Mouse (Mus musculus): ENCODE measurements around the gene Hao2. TPM values are rescaled to one million over a fixed set of nuclear protein-coding genes. Genes with fewer than 3 reads are reported as not detected.

Hao2 gene
- polyA plus RNA-seq, 1 experiment from 2014 or later = not detected

GRCm38 (mm10) chr3:98855160-98855559 is 37.9 kb downstream of the Hao2 start:
- Histone ChIP-seq H3K4me3 (no peak overlapping the region), H3K4me1 (no peaks in the 10 kb centered on the region), H3K27me3 (no peaks in the 10 kb centered on the region), H3K9me3 (no peaks in the 10 kb centered on the region), H3K27ac (replicated peaks) (no peak overlapping the region), H3K4me2 (replicated peaks) (no peak overlapping the region), H3K9ac (replicated peaks) (no peak overlapping the region), H3K36me3 (no peaks in the 10 kb centered on the region)
- ATAC-seq (replicated peaks) = no peak
- WGBS = 89% methylated on average over 3 of the region's 3 CpGs

GRCm38 (mm10) chr3:98853685-98854084 is 39.4 kb downstream of the Hao2 start:
- Histone ChIP-seq H3K4me1 (no peaks in the 10 kb centered on the region), H3K4me3 (no peak overlapping the region), H3K27ac (replicated peaks) (no peak overlapping the region), H3K4me2 (replicated peaks) (no peak overlapping the region), H3K27me3 (no peaks in the 10 kb centered on the region), H3K9me3 (no peaks in the 10 kb centered on the region), H3K9ac (replicated peaks) (no peak overlapping the region), H3K36me3 (no peaks in the 10 kb centered on the region)
- WGBS = 41% methylated on average over 1 of the region's 1 CpGs
- ATAC-seq (replicated peaks) = no peak

GRCm38 (mm10) chr3:98853051-98853450 is 40.0 kb downstream of the Hao2 start:
- WGBS = 99% methylated on average over 3 of the region's 3 CpGs
- no peak overlapping the region for H3K4me3 ChIP-seq

GRCm38 (mm10) chr3:98852631-98853030 is 40.4 kb downstream of the Hao2 start:
- no peaks in the 10 kb centered on the region for H3K9me3 ChIP-seq
- no peak for ATAC-seq (replicated peaks)
- 87% methylated on average over 6 of the region's 6 CpGs for WGBS
- no peak overlapping the region for H3K27ac ChIP-seq (replicated peaks)
- H3K27me3 ChIP-seq = no peaks in the 10 kb centered on the region
- H3K4me3 ChIP-seq = no peak overlapping the region
- H3K36me3 ChIP-seq = no peaks in the 10 kb centered on the region
- H3K4me2 ChIP-seq (replicated peaks) = no peak overlapping the region
- no peaks in the 10 kb centered on the region for H3K4me1 ChIP-seq
- H3K9ac ChIP-seq (replicated peaks) = no peak overlapping the region

More at GRCm38 (mm10) chr3:98853051-98853450, 40.0 kb downstream of the Hao2 start:
- Histone ChIP-seq H3K4me1 (no peaks in the 10 kb centered on the region), H3K27me3 (no peaks in the 10 kb centered on the region), H3K36me3 (no peaks in the 10 kb centered on the region), H3K9me3 (no peaks in the 10 kb centered on the region), H3K27ac (replicated peaks) (no peak overlapping the region), H3K9ac (replicated peaks) (no peak overlapping the region), H3K4me2 (replicated peaks) (no peak overlapping the region)
- no peak for ATAC-seq (replicated peaks)

- Histone ChIP-seq H3K4me2 (replicated peaks) (no peak overlapping the region), H3K27me3 (no peaks in the 10 kb centered on the region), H3K36me3 (no peaks in the 10 kb centered on the region), H3K9ac (replicated peaks) (no peak overlapping the region), H3K27ac (replicated peaks) (no peak overlapping the region), H3K4me3 (no peak overlapping the region), H3K9me3 (no peaks in the 10 kb centered on the region), H3K4me1 (no peaks in the 10 kb centered on the region)
- no peak for ATAC-seq (replicated peaks)
- WGBS = 77% methylated on average over 2 of the region's 2 CpGs
These were observed 41.2 kb downstream of the Hao2 start for GRCm38 (mm10) chr3:98851853-98852252.

GRCm38 (mm10) chr3:98850262-98850661 is 42.8 kb downstream of the Hao2 start:
- H3K27ac ChIP-seq (replicated peaks) = no peak overlapping the region
- no peak overlapping the region for H3K9ac ChIP-seq (replicated peaks)
- WGBS = 89% methylated on average over 5 of the region's 5 CpGs
- no peak overlapping the region for H3K4me3 ChIP-seq
- ATAC-seq (replicated peaks) = no peak
- no peaks in the 10 kb centered on the region for H3K9me3 ChIP-seq
- no peaks in the 10 kb centered on the region for H3K27me3 ChIP-seq
- H3K4me2 ChIP-seq (replicated peaks) = no peak overlapping the region
- no peaks in the 10 kb centered on the region for H3K36me3 ChIP-seq
- no peaks in the 10 kb centered on the region for H3K4me1 ChIP-seq

- 91% methylated on average over 1 of the region's 1 CpGs for WGBS
- no peak overlapping the region for H3K9ac ChIP-seq (replicated peaks)
- no peaks in the 10 kb centered on the region for H3K9me3 ChIP-seq
- no peaks in the 10 kb centered on the region for H3K27me3 ChIP-seq
- no peak overlapping the region for H3K27ac ChIP-seq (replicated peaks)
- no peak for ATAC-seq (replicated peaks)
- H3K36me3 ChIP-seq = no peaks in the 10 kb centered on the region
- no peak overlapping the region for H3K4me3 ChIP-seq
- no peak overlapping the region for H3K4me2 ChIP-seq (replicated peaks)
- no peaks in the 10 kb centered on the region for H3K4me1 ChIP-seq
These were observed 44.1 kb downstream of the Hao2 start for GRCm38 (mm10) chr3:98848898-98849297.

Other genes with a start within 250 kb of the Hao2 start
- gene Hsd3b2, start 168.7 kb downstream of the Hao2 start, polyA plus RNA-seq (2015; fragmentation: Nextera tagmentation; extraction: Ambion mirVana) = not detected in 2 replicates
- 0.31 and 0.50 TPM in 2 replicates for gene Hsd3b3, start 130.1 kb downstream of the Hao2 start, polyA plus RNA-seq (2015; fragmentation: Nextera tagmentation; extraction: Ambion mirVana)
- gene Hsd3b6, start 78.8 kb downstream of the Hao2 start, polyA plus RNA-seq (2015; fragmentation: Nextera tagmentation; extraction: Ambion mirVana) = 0.37 and 1.1 TPM in 2 replicates
- 0.10 TPM in 1 of 2 replicates, not detected in the other for gene Hsd3b1, start 33.4 kb downstream of the Hao2 start, polyA plus RNA-seq (2015; fragmentation: Nextera tagmentation; extraction: Ambion mirVana)
- 5.9 and 7.0 TPM in 2 replicates for gene Wars2, start 247.8 kb upstream of the Hao2 start, polyA plus RNA-seq (2015; fragmentation: Nextera tagmentation; extraction: Ambion mirVana)